Mouse (Mus musculus): ENCODE results near the gene Tbc1d19. TPM values are rescaled to one million over a fixed set of nuclear protein-coding genes. Genes with fewer than 3 reads are reported as not detected.

Gene Tbc1d19
- polyA plus RNA-seq, 1 experiment: 29.4 TPM

DNA sequence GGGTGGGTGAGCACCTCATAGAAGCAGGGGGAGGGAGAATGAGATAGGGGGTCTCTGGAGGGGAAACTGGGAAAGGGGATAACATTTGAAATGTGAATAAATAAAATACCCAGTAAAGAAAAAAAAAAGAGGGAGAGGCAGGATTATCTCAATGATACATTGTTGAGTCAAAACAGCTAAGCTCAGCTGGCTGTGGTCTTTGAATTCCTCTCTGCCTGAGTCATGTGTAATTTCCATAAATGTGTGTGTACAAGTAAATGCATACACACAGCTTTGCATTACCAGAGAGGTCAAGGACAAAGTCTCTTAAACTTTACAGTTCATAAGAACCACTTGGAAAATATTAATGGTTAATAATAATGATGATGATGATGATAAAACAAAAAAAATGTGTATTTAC is 143.8 kb downstream of the Tbc1d19 start:
- no peak for DNase-seq (ENCODE audit: low spot score)

Other genes starting within 250 kb of the Tbc1d19 start
- gene Cckar, start 101.9 kb upstream of the Tbc1d19 start, polyA plus RNA-seq (2012; rRNA removed): 0.04 and 0.16 TPM in 2 replicates
- 7.0 and 11.8 TPM in 2 replicates for gene Stim2, start 188.9 kb downstream of the Tbc1d19 start, polyA plus RNA-seq (2012; rRNA removed)

Data from urinary bladder, adult 2 months (tissue).